10 mouse cellular contexts compared by ENCODE assay signal in the genomic region with DNA sequence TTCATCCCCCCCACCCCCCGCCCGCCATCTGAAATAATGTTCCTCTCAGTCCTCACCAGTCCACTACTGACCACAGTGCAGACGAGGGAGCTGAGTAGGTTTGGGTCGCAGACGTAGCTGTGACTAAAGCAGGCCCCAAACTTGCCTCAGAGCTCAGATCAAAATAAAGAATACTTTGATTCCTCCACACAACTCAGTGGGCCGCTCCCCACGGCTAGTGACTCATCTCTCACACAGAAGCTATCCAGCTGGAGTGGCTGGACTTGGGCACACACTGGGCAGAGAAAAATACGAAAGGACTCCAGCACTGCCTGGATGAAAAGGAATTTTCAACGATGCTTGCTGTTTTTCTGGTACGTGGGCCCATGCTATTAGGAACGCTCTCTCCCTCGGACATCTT. TPM values are rescaled to one million over a fixed set of nuclear protein-coding genes. Genes with fewer than 3 reads are reported as not detected.
A peak's percentile ranks its signal among the peaks of the same experiment; 100 is the strongest.
DNase-seq lines count a peak whose midpoint lies in the region; ATAC-seq and TF ChIP-seq lines count a peak whose summit lies in the region.
"Had no signal": no experiment of that assay in that cellular context is flagged by ENCODE, and none has a peak within 500 bp of the region (broad histone marks: within the 10 kb centered on the region; RNA-seq: fewer than 3 reads in every experiment).

No protein-coding gene starts in this region.

- 0 out of 2 replicates have a peak, but pooled peaks cover 6% of the 10 kb centered on the region for H3K4me1 ChIP-seq in liver, postnatal 0 days (ENCODE audit: insufficient read depth)
- peaks cover 48% of the 10 kb centered on the region for H3K4me1 ChIP-seq in hindbrain, embryonic 10.5 days (replicated peaks)
- H3K4me1 ChIP-seq in neural tube, embryonic 12.5 days: peaks cover 53% of the 10 kb centered on the region

- no peak for TF ChIP-seq EP300 in liver, postnatal 0 days (IDR thresholded peaks at IDR 0.05; ENCODE audit: low read depth)

- no peak for ATAC-seq in liver, postnatal 0 days
- no peak for ATAC-seq in neural tube, embryonic 12.5 days (ENCODE audit: low FRiP score, low read depth)

- no peaks in the 10 kb centered on the region for H3K9me3 ChIP-seq in liver, postnatal 0 days (ENCODE audit: low read length)
- no peaks in the 10 kb centered on the region for H3K9me3 ChIP-seq in hindbrain, embryonic 10.5 days
- H3K9me3 ChIP-seq in neural tube, embryonic 12.5 days: no peaks in the 10 kb centered on the region

- no peak for TF ChIP-seq CTCF in liver, postnatal 0 days (IDR thresholded peaks at IDR 0.05; ENCODE audit: low read depth)

- H3K4me3 ChIP-seq in liver, postnatal 0 days (ENCODE audit: low read depth, low read length): no peak overlapping the region
- no peak overlapping the region for H3K4me3 ChIP-seq in hindbrain, embryonic 10.5 days
- no peak overlapping the region for H3K4me3 ChIP-seq in neural tube, embryonic 12.5 days

- DNase-seq in liver, postnatal 0 days: no peak
- no peak for DNase-seq in liver
- DNase-seq in brain, adult 2 months (ENCODE audit: low read depth, low spot score): peak; percentile 83
- no peak for DNase-seq in hindbrain, embryonic 10.5 days (ENCODE audit: low spot score)
- no peak for DNase-seq in cerebellum, adult 18-20 months
- no peak for DNase-seq in kidney, postnatal 4 days
- no peak for DNase-seq in cerebellum, adult 11 months
- DNase-seq: heart, postnatal 4 days; right cerebral cortex, postnatal 4 days had no signal

- H3K4me2 ChIP-seq in liver, postnatal 0 days (ENCODE audit: low read depth, low read length): no peak overlapping the region
- H3K4me2 ChIP-seq in neural tube, embryonic 12.5 days (replicated peaks): 0 out of 2 replicates have a peak overlapping the region, but pooled peaks have one; percentile 16

- no peaks in the 10 kb centered on the region for H3K27me3 ChIP-seq in liver, postnatal 0 days (ENCODE audit: insufficient read depth, low read length)
- no peaks in the 10 kb centered on the region for H3K27me3 ChIP-seq in hindbrain, embryonic 10.5 days (ENCODE audit: insufficient read depth, poor library complexity, severe bottlenecking)
- H3K27me3 ChIP-seq in neural tube, embryonic 12.5 days (replicated peaks): no peaks in the 10 kb centered on the region

- 83% methylated on average over 12 of the region's 12 CpGs for WGBS in liver, postnatal 0 days (ENCODE audit: insufficient replicate concordance)
- 78% methylated on average over 12 of the region's 12 CpGs for WGBS in hindbrain, embryonic 10.5 days
- WGBS in neural tube, embryonic 12.5 days: 78% methylated on average over 12 of the region's 12 CpGs

- peaks cover 38% of the 10 kb centered on the region for H3K36me3 ChIP-seq in liver, postnatal 0 days (replicated peaks; ENCODE audit: insufficient read depth, low read length)
- H3K36me3 ChIP-seq in hindbrain, embryonic 10.5 days: peaks cover 42% of the 10 kb centered on the region
- peaks cover 37% of the 10 kb centered on the region for H3K36me3 ChIP-seq in neural tube, embryonic 12.5 days

- H3K27ac ChIP-seq in liver, postnatal 0 days (ENCODE audit: low read depth): peak overlapping the region; percentile 55; the same call in 1 of the 2 replicates
- peak overlapping the region; percentile 81 for H3K27ac ChIP-seq in hindbrain, embryonic 10.5 days
- H3K27ac ChIP-seq in neural tube, embryonic 12.5 days: peak overlapping the region; percentile 39

- no peak overlapping the region for H3K9ac ChIP-seq in liver, postnatal 0 days (replicated peaks)
- no peak overlapping the region for H3K9ac ChIP-seq in neural tube, embryonic 12.5 days

RNA-seq across cellular contexts. Expression of a gene that starts 10.8 kb away (rescaled TPM):
- 7.0 and 7.5 TPM in 2 replicates for polyA plus RNA-seq in liver, postnatal 0 days (2015; fragmentation: Nextera tagmentation; extraction: Ambion mirVana)
- polyA plus RNA-seq in hindbrain, embryonic 10.5 days (2016; fragmentation: Nextera tagmentation; extraction: Ambion mirVana): 28.0 and 30.4 TPM in 2 replicates
- polyA plus RNA-seq in neural tube, embryonic 12.5 days (2016; fragmentation: Nextera tagmentation; extraction: Ambion mirVana): 57.0 and 58.4 TPM in 2 replicates

RNA-seq across cellular contexts. Expression of a gene that starts 22.4 kb away (rescaled TPM):
- polyA plus RNA-seq in liver, postnatal 0 days (2015; fragmentation: Nextera tagmentation; extraction: Ambion mirVana): 20.7 and 24.9 TPM in 2 replicates
- 158 and 198 TPM in 2 replicates for polyA plus RNA-seq in hindbrain, embryonic 10.5 days (2016; fragmentation: Nextera tagmentation; extraction: Ambion mirVana)
- polyA plus RNA-seq in neural tube, embryonic 12.5 days (2016; fragmentation: Nextera tagmentation; extraction: Ambion mirVana): 125 and 143 TPM in 2 replicates
